Mouse (Mus musculus) kidney, postnatal 14 days (tissue): ENCODE measurements around the gene Plcz1.
A peak's percentile ranks its signal among the peaks of the same experiment; 100 is the strongest.

Experiments
- DNase-seq: peaks from one replicate; pipeline ENCODE4 v3.0.0; 2022; ENCODE audit warnings: mixed read lengths

Plcz1 gene

GRCm38 (mm10) chr6:139947106-139947879, 94.0 kb downstream of the Plcz1 start:
- DNase-seq: peak; percentile 66
